Mouse (Mus musculus) cerebellum, postnatal 25 days (tissue): ENCODE data around the gene Nudt9.
A peak's percentile ranks its signal among the peaks of the same experiment; 100 is the strongest.

Experiments used
- DNase-seq, 2 experiments: peaks; one replicate each; pipeline ENCODE4 v3.0.0; 2021; ENCODE audit warnings: mixed read lengths in 2 of 2

Gene Nudt9

DNA sequence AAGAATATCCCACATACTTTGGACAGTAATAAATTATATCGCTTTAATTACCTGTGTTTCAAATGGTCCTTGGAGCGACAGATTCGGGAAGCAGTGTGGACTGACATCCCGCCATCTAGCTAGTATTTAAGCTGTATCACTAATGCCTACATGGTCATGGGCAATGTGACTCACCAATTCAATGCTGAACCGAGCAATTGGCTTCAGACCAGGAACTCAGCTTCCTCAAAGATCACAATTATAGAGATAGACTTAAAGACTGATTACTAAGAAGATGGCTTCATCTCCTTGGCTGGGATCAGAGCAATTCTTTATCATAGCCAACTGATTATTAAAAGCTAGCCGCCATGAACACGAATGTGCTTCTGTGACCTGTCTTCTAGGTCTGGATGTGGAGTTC is 31.4 kb downstream of the Nudt9 start, which contains the start of gene Gm17660:
TSS of gene Gm17660 (minus strand) at position 101 of the 400 bp plus-strand sequence.
- no peak for DNase-seq

GRCm38 (mm10) chr5:104080736-104081135 is 34.6 kb downstream of the Nudt9 start:
- no peak for DNase-seq

DNA sequence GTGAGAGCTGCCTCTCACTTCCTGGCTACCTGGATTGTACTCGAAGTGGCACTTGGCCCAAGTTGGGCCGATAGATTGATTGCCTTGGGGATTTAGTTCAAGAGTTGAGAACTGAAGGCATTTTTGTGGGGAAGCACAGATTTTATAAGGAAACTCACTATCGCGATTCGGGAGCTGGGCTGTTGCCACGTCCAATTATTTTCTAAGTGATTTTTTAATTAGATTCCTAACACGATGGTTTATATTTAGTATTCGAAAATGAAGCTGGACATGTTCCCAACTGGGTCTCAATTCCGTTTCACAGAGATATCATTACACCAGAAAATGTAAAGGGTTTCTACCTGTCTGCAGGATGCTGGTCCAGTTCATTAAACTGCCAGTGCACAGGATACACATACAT is 39.3 kb downstream of the Nudt9 start:
- DNase-seq: no peak

DNA sequence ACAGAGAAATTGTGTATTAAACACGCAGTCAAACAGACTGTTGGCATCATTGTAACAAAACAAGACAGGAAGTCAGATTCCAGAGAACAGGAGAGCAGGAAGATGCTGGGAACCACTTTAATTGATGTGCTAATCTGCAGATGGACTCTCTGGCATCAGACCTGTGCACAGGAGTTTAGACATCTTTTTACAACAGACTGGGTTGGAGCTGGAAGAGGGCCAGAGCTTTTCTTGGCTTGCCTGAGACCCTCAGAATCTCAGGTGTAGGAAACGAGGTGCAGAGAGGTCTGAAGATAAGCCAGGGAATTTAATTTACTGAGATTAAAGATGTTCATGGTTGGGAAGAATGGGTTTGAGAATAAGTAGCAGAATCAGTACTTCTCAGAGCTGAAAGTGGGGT is 43.6 kb downstream of the Nudt9 start:
- no peak for DNase-seq

DNA sequence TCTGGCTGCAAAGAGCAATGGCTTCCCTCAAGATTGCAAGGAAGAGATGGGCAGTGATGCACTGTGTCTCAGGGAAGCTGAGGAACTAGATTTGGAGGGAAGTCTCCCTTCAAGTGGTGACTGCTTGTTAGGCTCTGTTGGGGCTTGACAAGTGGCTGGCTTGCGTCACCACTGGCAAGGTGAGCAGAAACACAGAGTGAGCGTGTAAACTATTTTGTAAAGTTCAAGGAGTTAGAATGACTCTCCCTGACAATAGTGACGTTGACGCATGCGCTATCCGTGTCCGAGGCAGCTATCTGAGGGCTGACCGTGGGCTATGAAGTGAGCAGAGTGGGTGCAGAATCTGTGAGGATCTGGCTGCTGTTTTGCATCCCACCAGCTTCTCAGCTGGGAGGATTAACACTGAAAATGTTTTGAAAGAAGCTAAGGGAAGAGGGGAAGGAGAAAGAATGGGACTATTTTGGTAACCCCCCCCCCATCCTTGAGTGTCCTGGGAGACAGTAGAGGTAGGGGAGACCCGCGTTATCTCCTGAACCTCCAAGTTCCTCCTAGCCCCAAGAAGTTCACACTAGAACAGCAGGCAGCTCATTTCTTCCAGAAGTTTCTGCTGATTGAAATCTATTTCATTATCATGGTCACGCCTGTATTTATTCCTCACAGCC is 49.4 kb downstream of the Nudt9 start:
- DNase-seq: no peak

GRCm38 (mm10) chr5:104096078-104096938 is 50.2 kb downstream of the Nudt9 start:
- DNase-seq: no peak

- DNase-seq: no peak
Measured at GRCm38 (mm10) chr5:104101678-104102531, 55.8 kb downstream of the Nudt9 start.

DNA sequence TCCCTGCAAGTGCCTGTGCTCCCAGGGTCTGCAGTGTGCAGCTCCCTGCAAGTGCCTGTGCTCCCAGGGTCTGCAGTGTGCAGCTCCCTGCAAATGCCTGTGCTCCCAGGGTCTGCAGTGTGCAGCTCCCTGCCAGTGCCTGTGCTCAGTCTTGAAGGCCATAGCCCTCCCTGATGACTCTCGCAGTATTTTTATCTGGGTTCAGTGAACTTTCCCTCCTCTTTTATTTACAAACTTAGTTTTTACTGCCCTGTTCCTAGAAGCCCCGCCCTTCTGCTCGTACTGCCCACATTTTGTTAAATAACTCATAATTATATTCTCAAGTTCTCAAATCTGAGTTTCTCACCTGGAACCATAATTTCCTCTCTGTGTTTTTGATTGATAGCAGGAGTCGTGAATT is 57.1 kb downstream of the Nudt9 start:
- DNase-seq: no peak

- no peak for DNase-seq
Measured at GRCm38 (mm10) chr5:104104111-104104510, 58.0 kb downstream of the Nudt9 start.

GRCm38 (mm10) chr5:104108127-104108875 is 62.2 kb downstream of the Nudt9 start:
- peak in 1 of 2 experiments; percentile 20 for DNase-seq

DNA sequence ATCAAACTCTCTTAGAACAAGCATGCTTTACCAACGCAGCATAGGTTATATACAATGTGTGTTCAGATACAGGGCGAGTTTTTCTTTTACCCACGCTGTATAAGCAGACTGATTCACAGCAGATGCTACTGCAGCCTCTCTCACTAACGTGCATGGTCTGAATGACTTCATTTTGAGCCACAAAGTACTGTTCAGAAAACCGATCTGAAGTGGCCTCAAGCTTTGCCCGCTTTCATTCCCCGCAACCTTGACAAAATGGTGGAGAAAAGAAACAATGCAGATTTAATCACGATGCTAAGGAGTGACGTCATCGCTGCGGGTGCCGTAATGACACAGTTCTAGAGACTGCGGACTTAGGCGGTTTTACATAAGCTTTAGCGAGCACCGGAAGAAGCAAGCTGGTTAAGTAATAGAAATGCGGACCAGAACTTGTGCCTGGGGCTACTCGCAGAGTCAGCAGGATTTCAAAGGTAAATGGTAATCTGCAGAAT is 62.8 kb downstream of the Nudt9 start:
- DNase-seq: peak; percentile 57 to 58

GRCm38 (mm10) chr5:104109516-104109915 is 63.4 kb downstream of the Nudt9 start:
- no peak for DNase-seq

DNA sequence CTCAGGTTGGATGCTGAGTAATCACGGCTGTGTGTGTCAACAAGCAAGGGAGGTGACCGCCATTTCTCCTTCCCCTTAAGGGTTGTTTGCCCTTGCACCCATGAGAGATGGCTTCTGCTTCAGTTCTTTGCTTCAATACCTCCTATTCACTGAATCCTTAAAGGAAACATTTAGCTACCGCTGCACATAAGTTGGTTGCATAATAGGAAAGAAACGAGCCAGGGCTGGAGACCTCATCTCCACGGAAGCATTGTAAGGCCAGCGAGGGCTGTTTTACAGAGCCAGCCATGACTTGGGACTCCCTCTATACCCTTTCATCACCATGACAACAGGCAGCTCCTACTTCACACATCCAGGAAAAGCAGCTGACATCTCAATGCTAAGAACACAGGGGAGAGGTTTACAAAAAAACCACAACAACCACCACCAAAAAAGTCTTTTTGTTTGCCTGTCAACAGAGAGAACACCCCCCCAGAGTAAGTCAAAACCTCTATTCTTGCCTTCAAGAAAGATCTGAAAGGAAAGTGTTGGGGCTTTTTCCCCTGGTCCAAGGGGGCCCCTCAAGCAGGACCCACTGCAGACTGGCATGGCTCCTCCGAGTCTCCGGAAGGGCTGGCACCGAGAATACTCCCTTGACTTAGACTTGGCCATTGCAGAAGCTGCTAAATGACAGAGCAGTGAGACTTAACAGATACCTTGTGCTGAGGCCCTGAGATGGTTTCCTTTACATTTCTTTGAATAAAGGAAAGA is 64.2 kb downstream of the Nudt9 start:
- DNase-seq: no peak

DNA sequence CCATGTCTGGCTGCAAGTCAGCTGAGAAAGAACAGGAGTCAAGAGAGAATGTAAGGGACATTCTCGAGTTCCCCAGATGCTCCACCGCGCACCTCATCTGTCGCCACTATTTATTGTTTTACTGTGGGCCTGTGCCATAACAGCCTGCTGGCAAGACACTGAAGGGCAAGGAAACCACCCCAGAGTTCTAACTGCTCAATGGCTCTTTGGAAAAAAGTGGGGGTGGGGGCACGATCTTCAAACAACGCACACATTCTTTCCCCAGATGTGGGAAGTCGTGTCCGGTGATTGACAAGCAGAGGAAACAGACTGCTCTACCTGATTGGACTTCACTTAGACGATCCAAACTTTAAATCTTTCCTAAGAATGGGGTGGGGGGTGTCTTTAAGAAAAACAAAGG is 65.9 kb downstream of the Nudt9 start:
- DNase-seq: no peak

- no peak for DNase-seq
Measured at GRCm38 (mm10) chr5:104112511-104112910, 66.4 kb downstream of the Nudt9 start.

DNA sequence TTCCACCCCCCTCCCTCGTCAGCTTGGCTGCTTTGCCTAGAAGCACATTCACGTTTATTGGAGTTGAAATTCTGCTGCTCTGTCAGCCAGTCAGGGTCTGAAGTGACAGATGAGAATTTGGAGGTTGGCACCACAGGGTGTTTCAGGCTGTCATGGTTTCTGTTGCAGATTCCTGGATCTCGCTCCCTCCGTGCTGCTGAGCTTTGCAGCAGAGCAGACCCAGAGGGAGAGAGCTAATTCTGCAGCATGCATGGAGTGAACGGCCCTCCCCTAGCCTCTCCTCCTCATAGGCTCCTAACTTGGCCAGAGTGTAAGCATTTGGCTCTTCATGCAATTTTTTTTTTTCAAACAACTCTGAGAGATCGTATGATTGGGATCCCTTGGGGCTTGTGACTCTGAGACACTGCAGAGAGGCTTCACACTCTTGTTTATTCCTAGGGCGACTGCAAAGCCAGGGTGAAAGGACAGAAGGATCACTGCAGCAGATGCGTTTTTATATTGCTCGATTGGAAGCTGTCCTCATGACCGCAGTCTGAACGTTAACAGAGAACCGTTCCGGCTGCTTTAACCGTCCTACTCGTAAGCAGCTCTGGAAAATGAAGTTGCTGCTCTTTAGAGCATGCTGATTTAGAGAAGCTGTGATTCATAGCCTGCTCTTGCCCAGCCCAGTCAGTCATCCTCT is 67.5 kb downstream of the Nudt9 start, which contains the start of gene Sparcl1:
TSS of gene Sparcl1 (minus strand) at position 243 of the 682 bp plus-strand sequence.
- peak; percentile 50 to 59 for DNase-seq
